Mouse (Mus musculus): ENCODE measurements around the gene Thbs3. TPM values are rescaled to one million over a fixed set of nuclear protein-coding genes. Genes with fewer than 3 reads are reported as not detected.

Thbs3 gene
- polyA plus RNA-seq (2017; shearing (Covaris generic)): 1 to 10 TPM in 1 of 2 experiments, under 1 TPM in 1; 0.22 to 2.4 TPM

GRCm38 (mm10) chr3:89214681-89215411, at the start of gene Thbs3:
Gene Thbs3, plus strand, starts transcription at chr3:89215180.
- ATAC-seq: peak; percentile 37

GRCm38 (mm10) chr3:89165268-89165870, 49.6 kb upstream of the Thbs3 start:
- no peak for ATAC-seq

GRCm38 (mm10) chr3:89166945-89167344, 48.0 kb upstream of the Thbs3 start:
- no peak for ATAC-seq

- no peak for ATAC-seq
Measured at GRCm38 (mm10) chr3:89174844-89175243, 40.1 kb upstream of the Thbs3 start.

- ATAC-seq: no peak
Measured at GRCm38 (mm10) chr3:89175544-89175943, 39.4 kb upstream of the Thbs3 start.

- no peak for ATAC-seq
Measured at GRCm38 (mm10) chr3:89176421-89176820, 38.6 kb upstream of the Thbs3 start.

GRCm38 (mm10) chr3:89177242-89178106, 37.5 kb upstream of the Thbs3 start, which contains the start of gene Scamp3:
Gene Scamp3, plus strand, starts transcription at chr3:89177473.
- peak; percentile 97 for ATAC-seq

- ATAC-seq: no peak
Measured at GRCm38 (mm10) chr3:89178107-89178385, 36.9 kb upstream of the Thbs3 start.

- ATAC-seq: no peak
Measured at GRCm38 (mm10) chr3:89179056-89179455, 35.9 kb upstream of the Thbs3 start.

GRCm38 (mm10) chr3:89181749-89182500, 33.1 kb upstream of the Thbs3 start:
- ATAC-seq: no peak

GRCm38 (mm10) chr3:89182531-89183057, 32.4 kb upstream of the Thbs3 start:
- peak; percentile 17 for ATAC-seq

GRCm38 (mm10) chr3:89183058-89183958, 31.7 kb upstream of the Thbs3 start, which contains the start of gene Fam189b:
Gene Fam189b, plus strand, starts transcription at chr3:89183143.
- ATAC-seq: peak; percentile 67

GRCm38 (mm10) chr3:89183959-89184315, 31.0 kb upstream of the Thbs3 start:
- ATAC-seq: no peak

GRCm38 (mm10) chr3:89187197-89187596, 27.8 kb upstream of the Thbs3 start:
- no peak for ATAC-seq

- peak; percentile 48 for ATAC-seq
Measured at GRCm38 (mm10) chr3:89187690-89188477, 27.1 kb upstream of the Thbs3 start.

- peak; percentile 42 for ATAC-seq
Measured at GRCm38 (mm10) chr3:89188478-89188875, 26.5 kb upstream of the Thbs3 start.

GRCm38 (mm10) chr3:89190436-89190835, 24.5 kb upstream of the Thbs3 start:
- peak; percentile 67 for ATAC-seq

GRCm38 (mm10) chr3:89193351-89193750, 21.6 kb upstream of the Thbs3 start:
- no peak for ATAC-seq

- ATAC-seq: peak; percentile 28
Measured at GRCm38 (mm10) chr3:89193853-89194252, 21.1 kb upstream of the Thbs3 start.

Data from activated CD4-positive, CD25-positive, alpha-beta regulatory T cell, adult 4 months (primary cell).